Mouse (Mus musculus) heart, postnatal 0 days (tissue): Measurements from ENCODE around the gene Spaca4. TPM values are rescaled to one million over a fixed set of nuclear protein-coding genes. Genes with fewer than 3 reads are reported as not detected.

ENCODE experiments used
- ATAC-seq: fragments of 200-750 bp; cut with Nextera tagmentation; 2 replicates; pipeline ENCODE4 v1.8.0; 2017; ENCODE audit warnings: low read depth, moderate number of reproducible peaks, moderate library complexity; ENCODE audit not compliant: insufficient read depth
- DNase-seq: peaks from one replicate; pipeline ENCODE4 v3.0.0-alpha.2; 2016; ENCODE audit warnings: low spot score
- H3K27ac ChIP-seq: fragments of 300-500 bp; sonication (generic); 2 replicates; pipeline ENCODE4 v1.5.1; 2014; ENCODE audit warnings: low read depth, mild to moderate bottlenecking
- H3K27me3 ChIP-seq: fragments of 300-500 bp; sonication (generic); 2 replicates; pipeline ENCODE4 v1.6.1; 2014; ENCODE audit warnings: low read length, mixed read lengths; ENCODE audit not compliant: control insufficient read depth, insufficient read depth
- H3K36me3 ChIP-seq: fragments of 300-500 bp; sonication (generic); replicated peaks from 2 replicates; pipeline ENCODE4 v1.6.1; 2014; ENCODE audit warnings: low read length, mixed read lengths; ENCODE audit not compliant: control insufficient read depth, insufficient read depth
- H3K4me1 ChIP-seq: fragments of 300-500 bp; sonication (generic); 2 replicates; pipeline ENCODE4 v1.6.1; 2014; ENCODE audit warnings: antibody characterized with exemption; ENCODE audit not compliant: control insufficient read depth, insufficient read depth
- H3K4me2 ChIP-seq: fragments of 300-500 bp; sonication (generic); 2 replicates; pipeline ENCODE4 v1.6.1; 2014; ENCODE audit warnings: low read depth, mild to moderate bottlenecking, low read length, moderate library complexity
- H3K4me3 ChIP-seq: fragments of 300-500 bp; sonication (generic); 2 replicates; pipeline ENCODE4 v1.5.1; 2014; ENCODE audit warnings: low read depth, low read length
- H3K9ac ChIP-seq: fragments of 300-500 bp; sonication (generic); replicated peaks from 2 replicates; pipeline ENCODE4 v1.6.1; 2014; ENCODE audit warnings: low read depth, low read length, mixed read lengths
- H3K9me3 ChIP-seq: fragments of 300-500 bp; sonication (generic); replicated peaks from 2 replicates; pipeline ENCODE4 v1.6.1; 2016; ENCODE audit warnings: low read length; ENCODE audit not compliant: control insufficient read depth
- CTCF ChIP-seq: IDR thresholded peaks from 2 replicates; pipeline ENCODE4 v1.5.1; 2016; ENCODE audit warnings: antibody characterized with exemption, control low read depth, low read depth
- EP300 ChIP-seq: IDR thresholded peaks from 2 replicates; pipeline ENCODE4 v1.6.1; 2016; ENCODE audit warnings: antibody characterized with exemption, low read depth
- WGBS: fragments of 180-500 bp; shearing (Covaris S2); extraction: QIAGEN DNeasy Blood & Tissue Kit; methylation state at CpG from one replicate; pipeline ENCODE4 v1.1.7; 2014; 5-methylcytosine and 5-hydroxymethylcytosine counted together
- polyA plus RNA-seq: library from polyadenylated mRNA; unstranded; fragments of >200 nt; fragmentation: Nextera tagmentation; extraction: Ambion mirVana; gene quantifications from 2 replicates; pipeline ENCODE4 v1.2.1, GENCODE M21; 2015
- total RNA-seq: library from RNA; depleted of rRNA; stranded (reverse); fragments of >200 nt; gene quantifications from 2 replicates; pipeline ENCODE4 v1.2.3, GENCODE M21; 2014; ENCODE audit warnings: low replicate concordance

Spaca4 gene
- total and polyA plus RNA-seq, 2 experiments from 2014 or later, result not detected

DNA sequence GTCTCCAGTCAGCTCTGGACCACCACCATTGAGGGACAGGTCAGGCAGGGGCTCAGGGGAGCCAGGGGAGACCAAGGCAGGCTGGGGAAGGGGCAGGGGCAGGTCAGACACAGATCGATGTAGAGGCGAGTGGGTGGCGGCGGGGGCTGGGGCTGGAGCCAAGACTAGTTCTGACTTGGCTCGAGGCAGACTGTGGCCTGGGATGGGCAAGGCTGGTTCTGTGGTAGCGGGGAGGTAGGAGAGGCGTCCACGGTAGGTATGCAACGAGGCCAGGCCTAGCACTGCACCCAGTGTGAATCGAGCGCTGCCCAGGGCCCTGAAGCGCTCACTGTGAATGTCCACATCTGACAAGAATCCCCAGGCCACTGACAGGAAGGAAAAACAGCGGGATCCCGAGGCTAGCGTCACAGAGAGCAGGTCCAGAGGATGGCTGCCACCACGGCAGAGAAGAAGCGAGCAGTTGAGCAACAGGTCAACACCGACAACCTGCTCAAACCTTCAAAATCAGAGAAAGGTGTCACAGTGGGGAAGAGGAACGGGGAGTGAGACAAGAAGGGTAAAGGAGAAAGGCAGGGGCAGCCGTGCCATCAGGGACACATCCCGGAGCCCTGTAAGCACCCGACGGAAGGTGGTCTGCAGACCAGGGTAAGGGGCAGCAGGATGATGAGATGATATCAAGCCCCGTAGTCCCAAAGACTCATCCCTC is 14.1 kb downstream of the Spaca4 start:
- Histone ChIP-seq H3K4me3 (no peak overlapping the region), H3K27ac (no peak overlapping the region), H3K4me1 (peaks cover 36% of the 10 kb centered on the region), H3K9me3 (no peaks in the 10 kb centered on the region), H3K36me3 (peaks cover 42% of the 10 kb centered on the region), H3K4me2 (no peak overlapping the region), H3K9ac (no peak overlapping the region), H3K27me3 (no peaks in the 10 kb centered on the region)
- DNase-seq, result no peak
- no peak for ATAC-seq
- WGBS, result 86% methylated on average over 24 of the region's 24 CpGs
- TF ChIP-seq CTCF (no peak), EP300 (no peak)

DNA sequence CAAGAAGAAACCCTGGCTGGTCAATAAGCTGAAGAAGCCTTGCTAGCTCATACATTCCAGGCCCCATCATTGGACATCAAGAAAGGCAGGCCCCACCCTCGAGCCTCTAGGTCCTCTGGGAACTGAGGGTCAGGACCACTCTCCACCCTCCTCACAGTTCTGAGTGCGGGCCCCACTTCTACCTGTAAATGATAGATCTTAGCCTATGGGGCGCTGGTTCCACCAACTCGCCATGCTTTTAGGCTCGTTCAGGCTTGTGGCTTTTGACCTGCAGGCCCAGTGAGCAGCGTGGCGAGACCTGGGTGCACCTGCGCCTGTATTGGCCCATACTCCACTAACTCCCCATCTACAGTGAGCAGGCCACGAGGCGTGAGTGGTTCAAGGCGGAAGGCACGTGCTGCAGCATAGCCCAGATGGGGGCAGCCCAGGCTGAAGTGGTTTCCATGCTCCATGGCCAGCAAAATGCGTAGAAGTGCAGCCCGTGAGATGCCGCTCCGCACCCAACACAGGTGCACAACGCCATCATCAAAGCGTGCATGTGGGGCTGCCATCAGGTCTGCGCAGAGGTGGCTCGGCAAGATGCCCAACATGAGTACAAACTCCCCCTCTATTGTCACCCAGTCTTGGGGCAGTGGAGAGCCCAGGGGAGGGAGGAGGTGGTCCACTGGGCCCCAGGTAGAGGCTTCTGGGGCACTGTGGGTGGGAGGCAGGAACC is 15.0 kb downstream of the Spaca4 start:
- H3K4me2 ChIP-seq, result no peak overlapping the region
- DNase-seq, result no peak
- H3K36me3 ChIP-seq, result peaks cover 42% of the 10 kb centered on the region
- H3K4me1 ChIP-seq, result peaks cover 28% of the 10 kb centered on the region
- H3K9ac ChIP-seq, result no peak overlapping the region
- H3K27me3 ChIP-seq, result no peaks in the 10 kb centered on the region
- TF ChIP-seq EP300 (no peak), CTCF (no peak)
- H3K4me3 ChIP-seq, result no peak overlapping the region
- ATAC-seq, result no peak
- 88% methylated on average over 20 of the region's 20 CpGs for WGBS
- no peak overlapping the region for H3K27ac ChIP-seq
- no peaks in the 10 kb centered on the region for H3K9me3 ChIP-seq

DNA sequence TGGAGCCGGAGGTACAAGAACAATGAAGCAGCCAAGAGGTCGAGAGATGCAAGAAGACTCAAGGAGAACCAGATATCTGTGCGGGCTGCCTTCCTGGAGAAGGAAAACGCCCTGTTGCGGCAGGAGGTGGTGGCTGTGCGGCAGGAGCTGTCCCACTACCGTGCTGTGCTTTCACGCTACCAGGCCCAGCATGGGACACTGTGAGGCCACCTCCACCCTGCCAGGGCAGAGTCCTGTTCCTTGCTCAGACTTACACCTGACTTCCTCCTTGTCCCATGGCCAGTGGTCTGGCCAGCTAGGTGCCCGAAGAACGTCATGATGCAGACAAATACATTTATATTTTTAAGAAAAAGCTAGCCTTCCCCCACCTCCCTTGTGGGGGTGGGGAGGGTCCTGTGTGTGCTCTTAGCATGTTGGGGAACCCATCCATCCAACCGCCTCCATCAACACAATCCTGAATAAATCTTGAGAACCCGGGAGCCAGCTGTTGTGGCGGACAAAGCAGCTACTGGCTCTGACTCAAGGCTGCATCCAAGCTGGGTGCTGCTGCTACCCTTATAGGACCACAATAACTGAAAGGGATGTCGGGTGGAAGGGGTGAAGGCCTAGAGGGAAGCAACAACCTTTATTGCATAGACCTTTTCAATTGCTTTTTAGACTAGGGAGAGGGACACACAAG is 15.8 kb downstream of the Spaca4 start:
- H3K4me2 ChIP-seq, result no peak overlapping the region
- peaks cover 24% of the 10 kb centered on the region for H3K4me1 ChIP-seq
- TF ChIP-seq CTCF (no peak), EP300 (no peak)
- no peak overlapping the region for H3K27ac ChIP-seq
- no peak overlapping the region for H3K9ac ChIP-seq
- H3K36me3 ChIP-seq, result peaks cover 42% of the 10 kb centered on the region
- ATAC-seq (no peak), DNase-seq (no peak)
- no peak overlapping the region for H3K4me3 ChIP-seq
- no peaks in the 10 kb centered on the region for H3K27me3 ChIP-seq
- 60% methylated on average over 14 of the region's 14 CpGs for WGBS
- H3K9me3 ChIP-seq, result no peaks in the 10 kb centered on the region

DNA sequence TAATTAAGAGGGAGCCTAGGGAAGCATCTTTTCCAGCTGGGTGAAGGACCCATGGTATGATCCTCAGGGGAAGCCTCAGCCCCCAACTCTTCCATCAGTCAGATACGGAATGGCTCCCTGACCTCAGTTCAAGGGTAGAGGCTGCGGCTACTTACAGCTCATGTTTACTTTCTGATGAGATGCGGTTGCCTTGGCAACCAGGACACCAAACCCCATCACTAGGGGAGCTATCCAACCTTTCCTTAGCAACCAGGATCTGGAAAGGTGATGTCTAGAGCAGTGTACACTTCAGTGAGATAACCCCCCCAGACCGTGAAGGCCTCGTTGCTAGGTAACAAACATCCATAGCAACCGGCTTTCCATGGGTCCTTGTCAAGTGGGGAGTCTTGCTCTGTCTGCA is 16.6 kb downstream of the Spaca4 start:
- TF ChIP-seq CTCF (no peak), EP300 (no peak)
- Histone ChIP-seq H3K27ac (no peak overlapping the region; the same call in 1 of the 2 replicates), H3K36me3 (peaks cover 42% of the 10 kb centered on the region), H3K9me3 (no peaks in the 10 kb centered on the region), H3K4me2 (no peak overlapping the region), H3K4me1 (peaks cover 19% of the 10 kb centered on the region), H3K9ac (no peak overlapping the region), H3K27me3 (no peaks in the 10 kb centered on the region), H3K4me3 (no peak overlapping the region)
- DNase-seq (no peak), ATAC-seq (no peak)
- WGBS, result 42% methylated on average over 6 of the region's 6 CpGs

DNA sequence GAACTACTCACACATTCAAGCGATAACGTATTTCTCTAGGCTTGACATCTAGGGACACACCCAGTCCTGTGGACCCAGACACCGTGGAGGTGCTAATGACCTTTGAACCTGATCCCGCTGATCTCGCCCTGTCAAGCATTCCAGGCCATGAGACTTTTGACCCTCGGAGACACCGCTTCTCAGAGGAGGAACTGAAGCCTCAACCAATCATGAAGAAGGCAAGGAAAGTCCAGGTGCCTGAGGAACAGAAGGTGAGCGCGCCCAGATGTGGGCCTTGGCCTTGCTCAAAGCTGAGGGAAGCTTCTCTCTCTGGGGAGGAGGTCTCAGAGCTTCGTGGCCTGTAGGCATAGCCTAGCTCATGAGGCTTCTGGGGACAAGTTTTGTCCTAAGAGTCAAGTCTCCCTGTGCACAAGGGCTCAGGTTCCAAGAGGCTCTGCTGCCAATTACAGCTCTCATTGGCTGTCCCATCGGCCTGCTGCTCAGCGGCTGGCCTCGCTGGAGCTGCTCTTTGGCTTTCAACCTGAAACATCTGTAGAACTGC is 17.3 kb downstream of the Spaca4 start:
- ATAC-seq (no peak), DNase-seq (no peak)
- peak overlapping the region; percentile 98 for H3K27ac ChIP-seq
- peak overlapping the region; percentile 32 for H3K9ac ChIP-seq
- TF ChIP-seq EP300 (no peak), CTCF (no peak)
- H3K4me1 ChIP-seq, result peaks cover 22% of the 10 kb centered on the region
- H3K4me3 ChIP-seq, result peak overlapping the region; percentile 77
- H3K4me2 ChIP-seq, result peak overlapping the region; percentile 96
- 43% methylated on average over 13 of the region's 13 CpGs for WGBS
- H3K9me3 ChIP-seq, result no peaks in the 10 kb centered on the region
- H3K36me3 ChIP-seq, result peaks cover 39% of the 10 kb centered on the region
- H3K27me3 ChIP-seq, result no peaks in the 10 kb centered on the region
